Comparison of ENCODE assay signal across 15 mouse cellular contexts in the genomic region with DNA sequence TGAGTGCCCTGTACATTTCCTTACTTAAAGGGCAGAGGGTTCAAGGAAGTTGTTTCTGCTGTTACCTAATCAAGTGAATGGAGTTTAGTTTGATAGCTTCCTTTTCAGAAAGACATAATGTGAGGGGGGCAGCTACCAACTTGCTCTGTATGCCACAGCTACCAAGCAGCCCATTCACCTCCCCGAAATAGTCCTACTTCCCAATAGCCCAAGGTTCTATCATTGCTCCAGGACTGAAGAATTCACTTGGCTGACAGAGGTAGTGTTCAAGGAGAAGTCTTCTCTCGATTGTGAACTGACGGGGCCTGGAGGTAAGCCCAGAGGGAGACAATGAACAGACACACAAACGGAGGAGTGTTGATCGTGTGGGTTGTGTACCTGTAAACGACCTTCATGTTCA. TPM values are rescaled to one million over a fixed set of nuclear protein-coding genes. Genes with fewer than 3 reads are reported as not detected.
DNase-seq lines count a peak whose midpoint lies in the region; ATAC-seq and TF ChIP-seq lines count a peak whose summit lies in the region.
"Had no signal": no experiment of that assay in that cellular context is flagged by ENCODE, and none has a peak within 500 bp of the region (broad histone marks: within the 10 kb centered on the region; RNA-seq: fewer than 3 reads in every experiment).

No protein-coding gene starts in this region.

- H3K4me2 ChIP-seq in heart, postnatal 0 days (ENCODE audit: low read depth, low read length): no peak overlapping the region; the same call in 1 of the 2 replicates
- H3K4me2 ChIP-seq in hindbrain, embryonic 11.5 days (replicated peaks; ENCODE audit: low read depth, low read length): no peak overlapping the region
- H3K4me2 ChIP-seq: hindbrain, embryonic 13.5 days; neural tube, embryonic 12.5 days had no signal

- H3K9ac ChIP-seq in heart, postnatal 0 days (replicated peaks; ENCODE audit: low read depth, low read length): no peak overlapping the region
- H3K9ac ChIP-seq in hindbrain, embryonic 11.5 days (ENCODE audit: low read depth, low read length): no peak overlapping the region
- H3K9ac ChIP-seq: hindbrain, embryonic 13.5 days; neural tube, embryonic 12.5 days had no signal

- H3K9me3 ChIP-seq in heart, postnatal 0 days (replicated peaks; ENCODE audit: control insufficient read depth, low read length): no peaks in the 10 kb centered on the region
- no peaks in the 10 kb centered on the region for H3K9me3 ChIP-seq in hindbrain, embryonic 11.5 days (ENCODE audit: control insufficient read depth, low read length)
- H3K9me3 ChIP-seq: heart, embryonic 10.5 days; hindbrain, embryonic 13.5 days; neural tube, embryonic 12.5 days had no signal

- no peak for ATAC-seq in heart, postnatal 0 days (ENCODE audit: insufficient read depth, low read depth)
- 0 out of 2 replicates have a peak, but pooled peaks have one; percentile 2 for ATAC-seq in granulocyte monocyte progenitor cell, adult 5-6 weeks (replicated peaks; ENCODE audit: poor library complexity, severe bottlenecking)
- 0 out of 2 replicates have a peak, but pooled peaks have one; percentile 1 for ATAC-seq in megakaryocyte, adult 5-6 weeks (ENCODE audit: poor library complexity, severe bottlenecking)
- ATAC-seq in frontal cortex, adult (ENCODE audit: low TSS enrichment): no peak
- ATAC-seq in hindbrain, embryonic 11.5 days (ENCODE audit: low FRiP score): no peak
- ATAC-seq: forebrain, embryonic 14.5 days; midbrain, embryonic 16.5 days had no signal

- H3K4me1 ChIP-seq in heart, postnatal 0 days (ENCODE audit: control insufficient read depth, insufficient read depth): no peaks in the 10 kb centered on the region; the same call in 1 of the 2 replicates
- H3K4me1 ChIP-seq in hindbrain, embryonic 11.5 days (replicated peaks; ENCODE audit: control insufficient read depth, insufficient read depth, low read length): no peaks in the 10 kb centered on the region
- H3K4me1 ChIP-seq: neural tube, embryonic 12.5 days had no signal

- H3K27me3 ChIP-seq in heart, postnatal 0 days (ENCODE audit: control insufficient read depth, insufficient read depth, low read length): no peaks in the 10 kb centered on the region
- no peaks in the 10 kb centered on the region for H3K27me3 ChIP-seq in hindbrain, embryonic 11.5 days (ENCODE audit: control insufficient read depth, insufficient read depth, low read length)
- H3K27me3 ChIP-seq: hindbrain, embryonic 13.5 days; neural tube, embryonic 12.5 days had no signal

- no peak for TF ChIP-seq EP300 in heart, postnatal 0 days (IDR thresholded peaks at IDR 0.05; ENCODE audit: low read depth)

- WGBS in heart, postnatal 0 days: 74% methylated on average over 6 of the region's 6 CpGs
- WGBS in hindbrain, embryonic 11.5 days: 90% methylated on average over 6 of the region's 6 CpGs

- TF ChIP-seq CTCF in heart, postnatal 0 days (IDR thresholded peaks at IDR 0.05; ENCODE audit: low read depth): no peak

- intact Hi-C loops in heart, postnatal 25 days (cut with DNase I): no loop called here

- H3K4me3 ChIP-seq in heart, postnatal 0 days (ENCODE audit: low read depth, low read length): peak overlapping the region; percentile 19; the same call in 1 of the 2 replicates
- no peak overlapping the region for H3K4me3 ChIP-seq in hindbrain, embryonic 11.5 days (ENCODE audit: low read depth, low read length)
- H3K4me3 ChIP-seq: heart, embryonic 10.5 days; hindbrain, embryonic 13.5 days; neural tube, embryonic 12.5 days had no signal

- no peak overlapping the region for H3K27ac ChIP-seq in heart, postnatal 0 days (ENCODE audit: low read depth)
- H3K27ac ChIP-seq in hindbrain, embryonic 11.5 days (ENCODE audit: low read depth, low read length): no peak overlapping the region
- H3K27ac ChIP-seq: heart, embryonic 10.5 days; hindbrain, embryonic 13.5 days; neural tube, embryonic 12.5 days had no signal

- H3K36me3 ChIP-seq in heart, postnatal 0 days (replicated peaks; ENCODE audit: control insufficient read depth, insufficient read depth, low read length): no peaks in the 10 kb centered on the region
- no peaks in the 10 kb centered on the region for H3K36me3 ChIP-seq in hindbrain, embryonic 11.5 days (ENCODE audit: control insufficient read depth, insufficient read depth, low read length)
- H3K36me3 ChIP-seq: heart, embryonic 10.5 days; hindbrain, embryonic 13.5 days; neural tube, embryonic 12.5 days had no signal

- no peak for DNase-seq in heart, postnatal 0 days (ENCODE audit: low spot score)
- no peak for DNase-seq in heart, postnatal 25 days (ENCODE audit: low spot score)
- peak; percentile 57 for DNase-seq in 416B (ENCODE audit: low read depth)
- DNase-seq in gastrocnemius, adult 18-20 months (ENCODE audit: low spot score): no peak
- no peak for DNase-seq in hindbrain, embryonic 11.5 days (ENCODE audit: low spot score)
- DNase-seq: cerebellum, adult 2 months; kidney, postnatal 4 days had no signal

RNA-seq across cellular contexts. Expression of a gene that starts 36.2 kb away (rescaled TPM):
- 2.4 TPM in 1 of 2 replicates, not detected in the other for total RNA-seq in heart, postnatal 0 days (2014; rRNA removed; ENCODE audit: low replicate concordance)
- 0.27 and 0.49 TPM in 2 replicates for polyA plus RNA-seq in heart, postnatal 0 days (2015; fragmentation: Nextera tagmentation; extraction: Ambion mirVana)
- total RNA-seq in heart, postnatal 25 days (2021): under 1 TPM; 0.68 to 0.75 TPM
- total RNA-seq in granulocyte monocyte progenitor cell, adult 5-6 weeks (2014; fragmentation: Nextera tagmentation): 7.4 and 15.5 TPM in 2 replicates
- 27.2 and 47.7 TPM in 2 replicates for total RNA-seq in granulocyte monocyte progenitor cell, adult 5-6 weeks (2017)
- 125 and 144 TPM in 2 replicates for total RNA-seq in megakaryocyte, adult 5-6 weeks (2015)
- total RNA-seq in megakaryocyte, adult 5-6 weeks (2017): 285 and 325 TPM in 2 replicates
- under 1 TPM; 0.14 to 0.27 TPM for total RNA-seq in gastrocnemius, adult 18-20 months (2021)
- 0.11 and 0.20 TPM in 2 replicates for polyA plus RNA-seq in hindbrain, embryonic 11.5 days (2014; fragmentation: Nextera tagmentation; extraction: Ambion mirVana)
- polyA plus RNA-seq: forebrain, embryonic 14.5 days had no signal

Comparison
In these comparisons a context has a peak if more than half of its experiments do, and no peak if none do; other contexts are left out.
1. ATAC-seq: peak in granulocyte monocyte progenitor cell, adult 5-6 weeks (single experiment) and megakaryocyte, adult 5-6 weeks (single experiment); none in heart, postnatal 0 days (single experiment), frontal cortex, adult (single experiment) and hindbrain, embryonic 11.5 days (single experiment).